Mouse (Mus musculus) mouse trophoblast stem cell (cell line): ENCODE measurements around the gene Aacs.

Experiments
- in situ Hi-C, 2 experiments: fragments of 300-500 bp; cut with MseI, MboI; formaldehyde crosslinking; loops; 2 replicates in 1 of 2; 3 replicates in 1 of 2; pipeline ENCODE4 v1.15.1; 2025

Aacs gene

DNA sequence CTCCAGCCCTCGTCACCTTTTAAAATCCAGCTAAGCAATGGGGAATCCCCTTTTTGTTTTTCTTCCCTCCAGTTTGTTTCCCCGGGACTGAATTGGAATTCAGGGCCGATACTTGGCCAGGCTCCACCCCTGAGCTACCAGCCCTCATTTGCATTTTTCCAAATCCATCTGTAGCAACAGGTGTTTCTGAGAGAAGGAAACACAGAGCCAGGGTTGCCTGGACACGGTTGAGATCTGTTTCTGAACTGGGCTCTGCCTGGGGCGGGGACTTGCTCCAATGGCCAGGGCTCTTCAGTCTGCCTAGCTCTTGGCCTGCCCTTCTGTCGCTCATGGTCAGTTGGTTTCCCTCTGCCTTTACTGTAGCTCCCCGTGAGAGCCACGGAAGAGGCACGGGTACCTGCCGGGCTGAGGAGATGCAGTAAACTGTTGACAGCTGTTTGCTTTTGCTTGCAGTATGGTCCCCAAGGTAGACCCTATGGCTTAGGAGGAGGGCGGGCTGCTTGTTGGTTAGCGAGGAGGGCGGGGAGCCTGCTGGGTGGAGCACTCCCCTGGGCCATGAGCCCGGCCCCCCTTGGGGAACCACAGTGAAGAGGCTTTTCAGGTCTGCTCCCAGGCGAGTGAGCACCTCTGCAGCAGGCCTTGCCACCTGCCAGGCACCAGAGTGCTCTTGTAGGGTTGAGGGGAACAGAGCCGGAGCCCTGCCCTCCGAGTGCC lies 16.9 kb downstream of the Aacs start:
- in situ Hi-C loops: no loop called here

DNA sequence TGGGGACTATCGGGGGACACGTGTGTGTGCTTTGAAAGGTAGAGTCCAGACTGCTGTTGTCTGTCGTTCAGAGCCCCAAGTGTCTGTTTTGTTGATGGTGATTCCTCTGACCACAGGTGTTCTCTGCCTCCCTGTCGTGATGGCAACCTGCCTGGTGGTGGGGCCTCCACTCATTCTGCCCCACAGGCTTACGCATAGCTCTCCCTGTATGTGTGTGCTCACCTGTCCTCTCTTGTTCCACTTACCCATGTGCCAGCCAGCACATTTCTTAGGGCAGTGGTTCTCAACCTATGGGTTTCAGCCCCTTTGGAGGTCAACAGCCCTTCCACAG lies 17.4 kb downstream of the Aacs start:
- in situ Hi-C loops: no loop called here

DNA sequence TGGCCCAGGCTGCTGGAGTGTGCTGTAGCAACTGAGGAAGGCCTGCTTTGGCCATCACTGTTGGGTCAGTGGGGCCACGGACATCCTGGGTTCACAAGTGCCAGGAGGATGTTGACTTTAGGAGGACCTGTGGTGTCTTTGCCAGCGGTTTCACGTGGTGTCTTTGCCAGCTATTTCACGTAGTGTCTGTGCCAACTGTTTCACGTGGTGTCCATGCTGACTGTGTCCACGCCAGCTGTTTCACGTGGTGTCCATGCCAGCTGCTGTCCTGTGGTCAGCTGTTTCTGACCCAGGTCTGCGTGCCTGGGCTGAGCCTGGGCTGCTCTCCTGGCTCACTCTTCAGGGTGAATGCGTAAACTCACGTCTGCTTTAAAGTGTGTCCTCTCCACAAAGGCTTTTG lies 20.0 kb downstream of the Aacs start:
- in situ Hi-C loops: no loop called here

DNA sequence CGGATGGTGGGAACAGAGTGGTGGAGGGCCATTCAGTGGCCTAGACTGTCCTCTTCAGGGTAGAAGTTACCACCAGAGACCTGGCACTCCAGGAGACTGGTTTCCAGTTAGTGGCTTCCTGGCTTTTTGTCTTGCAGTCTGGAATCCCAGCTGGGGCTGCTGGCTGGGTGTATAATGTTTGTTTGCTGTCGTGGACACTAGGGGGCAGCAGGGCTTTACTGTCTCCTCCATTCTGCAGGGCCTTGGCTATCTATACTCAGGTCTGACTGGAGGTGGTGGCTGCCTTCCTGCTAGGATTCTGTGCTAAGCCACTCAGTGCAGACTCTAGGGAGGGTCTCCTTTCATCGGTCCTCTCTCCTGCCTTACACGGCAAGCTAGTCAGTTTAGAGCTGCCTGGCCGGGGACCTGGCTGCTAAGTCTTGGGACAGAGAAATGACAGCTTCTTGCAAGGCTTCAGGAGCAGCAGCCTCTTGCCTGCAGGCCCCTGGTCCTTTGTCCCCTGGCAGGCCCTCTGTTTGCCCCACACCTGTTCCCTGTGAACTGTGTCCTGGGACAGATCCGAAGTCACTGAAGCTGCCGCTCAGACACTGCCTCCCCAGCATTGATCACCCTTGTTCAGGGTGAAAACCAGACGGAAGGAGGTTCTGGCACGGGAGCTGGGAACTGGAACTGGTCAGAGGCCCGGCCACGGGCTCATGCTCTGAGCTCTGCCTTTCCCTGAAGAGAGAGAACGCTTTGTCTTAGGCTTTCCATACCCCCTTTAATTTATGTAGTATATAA lies 22.4 kb downstream of the Aacs start:
- in situ Hi-C loops: no loop called here

DNA sequence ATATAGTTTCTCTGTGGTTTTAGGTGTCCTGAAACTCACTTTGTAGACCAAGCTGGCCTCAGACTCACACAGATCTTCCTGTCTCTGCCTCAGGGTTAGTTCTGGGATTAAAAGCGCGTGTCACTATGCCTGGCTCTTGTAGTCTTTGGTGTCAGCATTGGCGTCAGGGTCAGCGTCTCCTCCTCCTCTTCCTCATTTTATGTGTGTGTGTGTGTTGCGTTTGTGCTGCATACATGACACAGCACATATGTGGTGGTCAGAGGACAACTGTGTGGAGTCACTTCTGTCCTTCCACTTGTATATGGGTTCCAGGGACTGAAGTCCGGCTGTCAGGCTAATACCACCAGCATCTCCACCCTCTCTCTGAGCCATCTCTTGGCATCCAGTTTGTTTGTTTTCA lies 25.9 kb downstream of the Aacs start:
- in situ Hi-C loops: no loop called here

DNA sequence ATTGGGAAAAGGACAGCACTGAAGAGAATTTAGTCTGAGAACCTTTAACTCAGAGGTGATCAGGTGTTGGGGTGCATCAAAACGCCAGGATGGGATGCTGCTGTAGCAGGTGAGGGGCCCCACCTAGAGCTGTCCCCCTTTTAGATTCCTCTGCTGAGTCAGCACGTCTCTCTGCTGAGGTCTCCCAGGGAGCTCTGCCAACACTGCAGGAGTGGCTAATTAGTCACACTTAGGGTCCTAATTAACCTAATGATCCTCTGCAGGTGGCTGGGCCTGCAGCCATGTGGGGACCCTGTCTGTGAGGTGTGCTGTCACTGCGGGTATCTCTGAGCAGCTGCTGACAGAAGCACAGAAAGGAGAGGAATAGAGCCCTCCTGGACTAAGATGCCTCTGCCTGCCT lies 26.6 kb downstream of the Aacs start:
- in situ Hi-C loops: no loop called here

DNA sequence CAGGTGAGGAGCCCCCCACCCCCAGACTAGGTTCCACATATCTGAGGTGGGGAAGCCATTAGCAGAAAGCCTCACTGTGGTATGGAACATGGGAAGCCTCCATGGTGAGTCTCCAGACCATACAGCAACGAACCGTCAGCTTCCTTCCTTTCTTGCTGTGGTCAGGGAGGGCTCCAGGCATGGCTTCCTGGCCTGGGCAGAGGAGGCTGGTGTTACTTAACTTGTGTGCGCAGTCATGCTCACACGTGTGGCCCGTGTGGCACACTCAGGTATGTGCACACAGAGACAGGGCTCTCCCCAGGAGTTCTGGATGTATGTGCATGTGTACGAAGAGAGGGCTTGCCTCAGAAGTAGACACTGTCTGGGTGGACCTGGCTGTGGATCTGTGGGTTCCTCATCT lies 28.0 kb downstream of the Aacs start:
- in situ Hi-C loops: no loop called here

DNA sequence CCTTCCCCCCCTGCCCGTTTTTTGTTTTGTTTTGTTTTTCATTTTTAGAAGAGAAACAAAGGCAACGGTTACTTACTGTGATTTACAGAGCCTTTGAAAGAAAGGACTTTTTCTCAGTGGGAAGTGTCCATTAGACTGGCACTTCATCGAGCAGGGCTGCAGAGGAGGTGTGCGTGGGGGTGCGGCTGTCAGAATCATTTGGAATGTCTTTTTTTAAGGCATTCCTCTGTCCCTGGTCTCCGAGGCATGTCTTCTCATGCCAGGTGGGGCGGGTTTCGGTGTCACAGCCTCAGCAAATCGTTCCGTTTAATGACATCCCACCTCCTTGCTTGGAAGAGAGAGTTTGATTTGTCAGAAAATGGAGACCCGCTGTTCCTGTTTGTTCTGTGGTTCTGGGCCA lies 29.1 kb downstream of the Aacs start:
- in situ Hi-C loops: no loop called here

DNA sequence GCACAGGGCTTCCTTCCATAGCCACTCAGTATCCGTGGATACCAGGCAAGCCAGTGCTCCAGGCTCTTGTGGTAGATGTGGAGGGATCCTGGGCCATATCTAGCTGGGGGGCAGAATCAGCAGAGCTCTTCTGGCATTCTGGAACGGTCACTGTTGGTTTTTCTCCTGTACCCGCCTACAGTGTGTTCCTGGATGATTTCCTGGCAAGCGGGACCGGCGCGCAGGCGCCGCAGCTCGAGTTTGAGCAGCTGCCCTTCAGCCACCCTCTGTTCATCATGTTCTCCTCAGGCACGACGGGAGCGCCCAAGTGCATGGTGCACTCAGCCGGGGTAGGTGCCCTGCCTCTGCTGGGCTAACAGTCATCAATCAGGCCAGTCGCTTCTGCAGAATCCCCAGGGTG lies 30.4 kb downstream of the Aacs start:
- in situ Hi-C loops: no loop called here

DNA sequence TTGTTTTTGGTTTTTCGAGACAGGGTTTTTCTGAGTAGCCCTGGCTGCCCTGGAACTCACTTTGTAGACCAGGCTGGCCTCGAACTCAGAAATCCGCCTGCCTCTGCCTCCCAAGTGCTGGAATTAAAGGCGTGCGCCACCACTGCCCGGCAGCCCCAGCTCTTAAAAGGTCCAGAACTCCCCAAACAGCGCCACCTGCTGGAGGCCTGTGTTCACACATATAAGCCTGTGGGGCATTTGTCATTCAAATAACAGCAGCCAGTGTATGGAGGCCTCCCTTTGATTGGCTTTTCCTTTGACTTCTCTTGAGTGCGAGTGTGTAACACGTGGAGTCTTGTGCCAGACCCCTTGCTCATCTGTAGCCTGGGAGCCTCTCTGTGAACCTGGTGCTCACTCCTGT lies 32.0 kb downstream of the Aacs start:
- in situ Hi-C loops: no loop called here

DNA sequence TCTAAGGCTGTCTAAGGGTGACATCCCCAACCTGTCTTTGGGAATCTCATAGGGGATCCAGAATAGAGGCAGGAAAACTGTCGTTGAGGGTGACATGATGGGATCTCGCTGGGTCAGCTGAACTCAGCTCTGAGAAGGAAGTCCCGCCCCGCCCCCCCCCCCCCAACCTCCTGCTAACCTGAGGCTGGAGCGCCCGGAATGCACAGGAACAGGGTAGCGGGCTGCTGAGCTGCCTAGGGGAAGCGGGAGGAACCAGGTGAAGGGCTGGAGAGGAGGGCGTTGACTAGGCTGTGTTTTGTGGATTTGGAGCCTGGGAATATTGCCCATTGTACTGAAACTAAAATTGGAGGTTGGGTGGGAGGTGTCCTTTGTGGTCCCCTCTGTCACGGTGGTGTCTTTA lies 32.4 kb downstream of the Aacs start:
- in situ Hi-C loops: no loop called here

DNA sequence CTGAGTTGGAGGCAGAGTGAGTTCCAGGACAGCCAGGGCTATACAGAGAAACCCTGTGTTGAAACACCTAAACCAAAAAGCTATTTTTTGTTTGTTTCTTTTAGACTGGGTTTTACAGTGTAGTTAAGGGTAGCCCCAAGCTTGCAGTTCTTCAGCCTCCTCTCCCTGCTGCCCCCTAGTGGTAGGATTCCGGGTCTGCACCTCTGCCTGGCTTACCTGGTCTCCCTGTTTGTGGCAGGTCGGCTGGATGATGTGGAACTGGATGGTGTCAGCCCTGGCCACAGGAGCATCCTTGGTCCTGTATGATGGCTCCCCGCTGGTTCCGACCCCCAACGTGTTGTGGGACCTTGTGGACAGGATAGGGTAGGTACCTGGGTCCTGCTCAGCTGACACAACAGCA lies 33.9 kb downstream of the Aacs start:
- in situ Hi-C loops: no loop called here

DNA sequence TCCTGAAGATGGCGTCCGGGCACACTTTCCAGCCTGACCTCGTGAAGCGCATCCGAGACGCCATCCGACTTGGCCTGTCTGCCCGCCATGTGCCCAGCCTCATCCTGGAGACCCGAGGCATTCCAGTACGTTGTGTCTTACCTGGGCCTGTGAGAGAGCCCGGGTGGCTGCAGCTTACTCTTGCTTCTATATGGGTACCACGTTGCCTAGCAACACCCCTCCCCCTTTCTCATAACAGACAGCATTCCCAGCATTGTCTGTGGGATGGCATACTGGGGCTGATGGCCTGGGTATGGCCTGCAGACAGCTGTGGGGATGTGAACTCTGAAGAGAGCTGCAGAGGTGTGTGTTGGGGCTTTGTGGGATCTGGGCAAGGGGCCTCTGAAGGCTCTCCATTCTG lies 39.4 kb downstream of the Aacs start:
- in situ Hi-C loops: no loop called here

DNA sequence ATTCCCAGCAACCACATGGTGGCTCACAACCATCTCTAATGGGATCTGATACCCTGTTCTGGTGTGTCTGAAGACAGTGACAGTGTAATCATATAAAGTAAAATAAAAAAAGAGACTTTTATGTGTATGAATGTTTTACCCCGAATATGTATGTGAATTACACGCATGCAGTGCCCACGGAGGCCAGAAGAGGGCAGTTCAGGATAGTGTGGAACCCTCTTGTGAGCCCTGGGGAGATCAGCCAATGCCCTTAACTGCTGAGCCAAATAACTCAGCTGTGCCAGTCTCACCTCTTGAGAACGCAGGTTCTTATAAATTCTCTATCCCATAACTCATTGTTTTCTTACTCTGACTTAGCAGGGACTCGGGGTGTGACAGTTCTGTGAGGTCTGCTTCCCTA lies 43.0 kb downstream of the Aacs start:
- in situ Hi-C loops: no loop called here

DNA sequence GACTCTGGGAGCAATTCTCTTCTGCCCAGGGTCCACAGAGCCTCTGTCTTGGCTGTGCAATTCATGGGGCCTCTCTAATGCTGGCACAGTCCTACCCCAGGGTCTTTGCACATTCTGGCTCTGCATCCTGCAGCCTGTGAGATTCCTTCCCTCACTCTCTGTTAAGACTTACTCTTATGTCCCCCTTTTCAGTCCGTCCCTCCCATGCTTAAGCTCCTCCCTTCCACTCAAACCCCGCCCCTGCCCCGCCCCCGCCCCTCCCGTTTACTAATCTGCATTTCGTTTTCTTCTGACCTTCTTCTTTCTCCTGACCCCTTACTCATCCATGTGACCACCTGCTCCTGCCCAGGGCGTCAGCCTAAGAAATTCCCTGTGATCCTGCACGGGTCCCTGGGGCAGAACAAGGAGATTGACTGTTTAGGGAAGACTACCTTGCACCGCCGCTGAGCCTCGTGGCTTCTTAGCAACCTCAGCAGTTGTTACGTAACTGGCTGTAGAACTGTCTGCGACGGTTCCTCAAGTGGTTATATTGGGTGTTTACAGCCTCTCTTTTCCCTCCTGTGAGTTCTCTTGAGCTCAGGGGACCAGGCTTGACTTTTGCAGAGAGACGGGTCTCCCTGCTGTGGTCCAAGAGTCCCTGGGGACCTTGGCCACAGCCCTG lies 45.4 kb downstream of the Aacs start:
- in situ Hi-C loops: no loop called here

DNA sequence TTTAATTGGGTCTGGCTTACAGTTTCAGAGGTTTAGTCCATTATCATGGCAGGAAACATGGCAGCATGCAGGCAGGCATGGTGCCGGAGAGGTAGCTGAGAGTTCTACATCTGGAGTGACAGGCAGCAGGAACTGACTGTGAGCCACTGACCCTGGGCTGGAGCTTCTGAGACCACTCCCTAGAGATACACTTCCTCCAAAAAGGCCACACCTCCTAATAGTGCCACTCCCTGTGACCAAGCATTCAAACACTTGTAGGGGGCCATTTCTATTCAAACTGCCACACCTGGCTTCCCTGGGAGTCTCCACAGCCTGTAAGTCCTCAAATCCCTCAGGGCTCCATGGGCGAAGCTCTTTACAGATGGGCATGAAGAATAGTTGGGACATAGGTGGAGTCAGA lies 47.7 kb downstream of the Aacs start:
- in situ Hi-C loops: no loop called here

DNA sequence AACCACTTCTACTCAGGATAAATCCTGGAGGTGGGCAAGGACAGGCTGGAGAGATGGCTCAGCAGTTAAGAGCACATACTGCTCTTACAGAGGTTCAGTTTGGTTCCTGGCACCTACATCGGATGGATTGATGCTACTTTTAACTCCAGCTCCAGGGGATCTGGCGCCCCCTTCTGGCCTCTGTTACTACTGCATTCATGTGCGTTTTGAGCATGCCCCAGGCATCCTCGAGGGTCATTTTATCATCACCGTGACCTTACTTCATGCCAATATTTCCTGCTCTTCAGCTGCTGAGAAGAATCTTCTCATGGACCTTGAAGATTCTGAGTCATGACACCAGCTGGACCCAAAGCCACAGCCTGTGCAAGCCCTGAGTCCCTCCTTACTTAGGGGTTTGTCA lies 49.9 kb downstream of the Aacs start:
- in situ Hi-C loops: no loop called here

DNA sequence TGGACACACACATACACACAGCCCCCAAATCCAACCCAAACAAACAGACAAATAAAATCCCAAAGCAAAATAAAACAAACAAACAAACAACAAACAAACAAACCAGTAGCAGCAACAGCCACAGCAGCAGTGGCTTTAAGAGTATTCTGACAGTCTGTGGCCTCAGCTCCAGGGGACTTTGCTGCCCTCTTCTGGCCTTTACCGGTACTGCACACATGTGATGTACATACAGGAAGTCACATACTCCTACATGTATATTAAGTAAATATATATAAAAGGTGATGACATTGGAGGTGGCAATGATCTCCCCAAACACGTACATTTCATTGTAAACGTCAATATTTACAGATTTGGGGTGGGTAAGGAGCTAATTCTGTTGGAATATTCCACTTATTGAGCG lies 50.9 kb downstream of the Aacs start:
- in situ Hi-C loops: no loop called here

DNA sequence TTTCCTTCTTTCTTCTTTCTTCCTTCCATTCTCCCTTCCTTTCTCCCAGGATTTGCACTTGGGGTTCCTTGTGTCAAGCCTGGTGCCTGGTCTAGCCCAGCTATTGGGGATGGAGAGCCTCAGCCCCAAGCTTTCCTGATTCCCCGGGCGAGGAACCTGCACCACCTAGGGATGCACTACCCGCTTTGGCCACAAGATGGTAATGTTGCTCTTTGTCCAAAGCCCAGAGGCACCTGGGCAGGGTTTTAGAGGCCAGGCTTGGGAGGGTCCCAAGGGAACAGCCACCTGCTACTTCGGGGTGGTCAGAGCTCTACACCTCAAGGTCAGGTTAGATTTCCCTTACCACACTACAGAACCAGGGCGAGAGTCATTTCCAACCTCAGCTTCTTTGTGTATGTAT lies 53.5 kb downstream of the Aacs start:
- in situ Hi-C loops: no loop called here

DNA sequence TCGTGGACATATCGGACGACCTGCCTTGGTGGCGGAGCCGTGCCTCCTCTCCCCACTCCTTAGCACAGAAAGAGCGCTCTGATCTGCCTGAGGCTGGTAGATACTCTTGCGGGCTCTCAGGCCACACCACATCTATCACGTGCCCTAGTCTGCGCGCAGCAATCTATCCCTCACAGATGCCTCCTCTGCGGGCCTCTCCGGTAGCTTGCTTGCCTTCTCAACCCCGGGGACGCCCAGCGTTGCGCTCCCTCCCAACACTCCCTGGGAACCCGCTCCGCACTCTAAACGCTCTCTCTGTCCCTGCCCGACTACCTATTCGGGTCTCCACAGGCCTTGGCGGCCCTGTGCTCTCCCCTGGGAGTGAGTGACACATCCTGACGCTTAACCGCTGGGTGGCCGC lies 56.0 kb downstream of the Aacs start, which contains the start of gene Tmem132b:
Tmem132b (plus strand) TSS at position 141 of the 400 bp plus-strand sequence.
- in situ Hi-C loops: no loop called here

DNA sequence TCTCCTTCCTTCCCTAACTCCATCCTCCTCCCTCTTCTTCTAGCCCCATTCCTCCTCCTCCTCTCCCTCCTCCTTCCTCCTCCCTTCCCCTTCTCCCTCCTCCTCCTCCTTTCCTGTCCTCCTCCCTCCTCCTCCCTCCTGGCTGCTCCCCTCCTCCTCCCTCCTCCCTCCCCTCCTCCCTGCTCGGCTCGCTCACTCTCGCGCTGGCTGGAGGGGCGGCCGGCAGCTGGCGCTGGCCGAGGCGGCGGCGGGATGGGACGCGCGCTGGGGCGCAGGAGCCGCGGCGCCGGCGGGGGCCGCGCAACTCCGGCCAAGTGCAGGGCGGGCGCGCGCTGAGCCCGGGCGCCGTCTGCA lies 56.6 kb downstream of the Aacs start:
- in situ Hi-C loops: no loop called here

DNA sequence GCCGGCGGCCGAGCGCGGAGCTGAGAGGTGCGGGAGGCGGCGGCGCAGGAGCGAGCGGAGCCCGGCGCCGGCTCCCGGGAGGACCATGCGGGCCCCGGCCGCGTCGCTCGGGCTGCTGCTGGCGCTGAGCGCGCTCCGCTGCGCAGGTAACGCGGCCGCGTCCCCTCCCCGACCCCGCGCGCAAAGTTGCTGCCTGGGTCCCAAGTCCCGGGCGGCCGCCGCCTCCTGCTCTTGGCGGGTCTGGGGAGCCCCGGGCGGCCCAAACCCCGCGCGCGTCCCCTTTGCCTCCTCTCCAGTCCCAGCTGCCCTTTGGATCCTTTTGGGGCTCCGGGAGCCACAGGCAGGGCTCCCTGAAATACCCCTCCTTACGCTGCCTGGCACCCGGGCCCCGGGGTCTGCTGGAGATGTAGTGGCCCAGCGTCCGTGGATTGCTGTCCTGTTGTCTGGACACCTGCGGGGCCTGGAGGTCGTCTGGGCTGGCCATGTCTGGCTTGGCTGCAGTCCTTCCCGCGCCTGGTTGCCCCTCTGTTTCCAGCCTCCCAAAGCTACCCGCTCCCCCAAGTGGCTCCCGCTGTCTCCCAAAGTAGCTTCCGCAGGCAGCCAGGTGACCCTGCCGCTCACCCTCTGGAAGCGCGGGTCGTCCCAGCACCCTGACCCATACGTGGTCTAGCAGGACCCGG lies 57.1 kb downstream of the Aacs start:
- in situ Hi-C loops: no loop called here
